Mouse (Mus musculus): ENCODE measurements at regions not wholly inside any gene's neighbourhood (a gene's known extent, or its start where the extent isn't known, plus 50 kb on each side); places are given as distances from the start of the nearest gene placed in this dataset.
"Not testable (repeated sequence)": the region's sequence is repeated elsewhere in the genome, so short reads cannot be mapped to it uniquely, and the experiment has no call there.

- DNase-seq (ENCODE audit: low read depth, low spot score), result no peak
These were observed 270.4 kb upstream of the Dcbld2 start for GRCm38 (mm10) chr16:58137728-58138279.

GRCm38 (mm10) chr16:58146479-58146878 lies 261.8 kb upstream of the Dcbld2 start:
- DNase-seq (ENCODE audit: low read depth, low spot score), result no peak

- no peak for DNase-seq (ENCODE audit: low read depth, low spot score)
These were observed 252.7 kb upstream of the Dcbld2 start for GRCm38 (mm10) chr16:58155538-58155937.

GRCm38 (mm10) chr16:58178744-58179401 lies 229.4 kb upstream of the Dcbld2 start:
- no peak for DNase-seq (ENCODE audit: low read depth, low spot score)

- not testable (repeated sequence) for DNase-seq (ENCODE audit: low read depth, low spot score)
These were observed 228.3 kb upstream of the Dcbld2 start for GRCm38 (mm10) chr16:58179981-58180380.

GRCm38 (mm10) chr16:58194619-58195497 lies 213.4 kb upstream of the Dcbld2 start:
- no peak for DNase-seq (ENCODE audit: low read depth, low spot score)

- DNase-seq (ENCODE audit: low read depth, low spot score), result no peak
These were observed 196.4 kb upstream of the Dcbld2 start for GRCm38 (mm10) chr16:58211872-58212271.

GRCm38 (mm10) chr16:58234686-58235085 lies 173.6 kb upstream of the Dcbld2 start:
- DNase-seq (ENCODE audit: low read depth, low spot score), result no peak

GRCm38 (mm10) chr16:58236857-58237256 lies 171.4 kb upstream of the Dcbld2 start:
- DNase-seq (ENCODE audit: low read depth, low spot score), result no peak

- no peak for DNase-seq (ENCODE audit: low read depth, low spot score)
These were observed 132.0 kb upstream of the Dcbld2 start for GRCm38 (mm10) chr16:58276281-58276680.

- no peak for DNase-seq (ENCODE audit: low read depth, low spot score)
These were observed 126.8 kb upstream of the Dcbld2 start for GRCm38 (mm10) chr16:58281474-58281873.

GRCm38 (mm10) chr16:58294457-58294856 lies 113.8 kb upstream of the Dcbld2 start:
- no peak for DNase-seq (ENCODE audit: low read depth, low spot score)

GRCm38 (mm10) chr16:58295128-58295527 lies 113.1 kb upstream of the Dcbld2 start:
- no peak for DNase-seq (ENCODE audit: low read depth, low spot score)

- peak; percentile 54 for DNase-seq (ENCODE audit: low read depth, low spot score)
These were observed 108.7 kb upstream of the Dcbld2 start for GRCm38 (mm10) chr16:58299495-58299894.

GRCm38 (mm10) chr16:58300098-58300497 lies 108.1 kb upstream of the Dcbld2 start:
- no peak for DNase-seq (ENCODE audit: low read depth, low spot score)

GRCm38 (mm10) chr16:58303555-58303954 lies 104.7 kb upstream of the Dcbld2 start:
- no peak for DNase-seq (ENCODE audit: low read depth, low spot score)

- no peak for DNase-seq (ENCODE audit: low read depth, low spot score)
These were observed 91.3 kb upstream of the Dcbld2 start for GRCm38 (mm10) chr16:58316889-58317455.

GRCm38 (mm10) chr16:58331087-58331486 lies 77.2 kb upstream of the Dcbld2 start:
- no peak for DNase-seq (ENCODE audit: low read depth, low spot score)

GRCm38 (mm10) chr16:58343921-58344320 lies 64.3 kb upstream of the Dcbld2 start:
- DNase-seq (ENCODE audit: low read depth, low spot score), result no peak

- no peak for DNase-seq (ENCODE audit: low read depth, low spot score)
These were observed 58.9 kb upstream of the Dcbld2 start for GRCm38 (mm10) chr16:58349354-58349753.

- no peak for DNase-seq (ENCODE audit: low read depth, low spot score)
These were observed 58.4 kb upstream of the Dcbld2 start for GRCm38 (mm10) chr16:58349802-58350201.

GRCm38 (mm10) chr16:58352156-58352555 lies 56.1 kb upstream of the Dcbld2 start:
- DNase-seq (ENCODE audit: low read depth, low spot score), result no peak
